Mouse (Mus musculus) layer of hippocampus, adult 2 months (tissue): ENCODE measurements at regions not wholly inside any gene's neighbourhood (a gene's known extent, or its start where the extent isn't known, plus 50 kb on each side); places are given as distances from the start of the nearest gene placed in this dataset.

ENCODE experiments used
- DNase-seq, 2 experiments: peaks; one replicate each; pipeline ENCODE4 v3.0.0; 2022; ENCODE audit warnings: low spot score in 2 of 2
- H3K27ac ChIP-seq: fragments of 200-600 bp; 2 replicates; pipeline ENCODE4 v1.8.1; 2022
- H3K4me3 ChIP-seq: fragments of 200-600 bp; 2 replicates; pipeline ENCODE4 v1.8.1; 2022; ENCODE audit warnings: mild to moderate bottlenecking
- CTCF ChIP-seq: fragments of 200-600 bp; conservative IDR thresholded peaks from 2 replicates; pipeline ENCODE4 v1.8.1; 2022; ENCODE audit warnings: antibody characterized with exemption, mild to moderate bottlenecking, moderate library complexity

- no peak for TF ChIP-seq CTCF
- no peak for DNase-seq
- no peak overlapping the region for H3K27ac ChIP-seq
- H3K4me3 ChIP-seq: no peak overlapping the region
Observed at GRCm38 (mm10) chr11:63299712-63300581, 171.2 kb downstream of the Pmp22 start.

DNA sequence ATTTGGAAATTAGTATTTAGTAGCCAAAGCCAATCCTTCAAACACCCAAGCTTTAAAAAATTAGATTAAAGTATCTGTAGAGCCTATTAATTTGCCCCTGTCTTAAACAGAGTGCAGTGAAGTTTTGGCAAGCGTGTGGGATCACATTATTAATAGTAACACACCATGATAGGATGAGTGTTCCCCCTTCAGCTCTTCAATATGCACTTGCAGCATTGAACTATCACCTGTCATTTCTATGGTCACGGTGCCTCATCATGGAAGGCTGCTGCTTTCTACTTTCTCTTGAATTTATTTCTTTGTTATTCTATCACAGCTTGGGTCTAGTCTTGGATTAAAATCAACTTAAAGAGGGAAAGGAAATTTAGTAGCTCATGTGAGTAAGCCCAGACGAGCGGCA, 196.4 kb downstream of the Pmp22 start:
- H3K27ac ChIP-seq: no peak overlapping the region

GRCm38 (mm10) chr11:63326864-63327263, 198.1 kb downstream of the Pmp22 start:
- no peak for DNase-seq
- no peak for TF ChIP-seq CTCF

More for the DNA sequence above, 196.4 kb downstream of the Pmp22 start:
- no peak for TF ChIP-seq CTCF
- H3K4me3 ChIP-seq: no peak overlapping the region
- DNase-seq: no peak

DNA sequence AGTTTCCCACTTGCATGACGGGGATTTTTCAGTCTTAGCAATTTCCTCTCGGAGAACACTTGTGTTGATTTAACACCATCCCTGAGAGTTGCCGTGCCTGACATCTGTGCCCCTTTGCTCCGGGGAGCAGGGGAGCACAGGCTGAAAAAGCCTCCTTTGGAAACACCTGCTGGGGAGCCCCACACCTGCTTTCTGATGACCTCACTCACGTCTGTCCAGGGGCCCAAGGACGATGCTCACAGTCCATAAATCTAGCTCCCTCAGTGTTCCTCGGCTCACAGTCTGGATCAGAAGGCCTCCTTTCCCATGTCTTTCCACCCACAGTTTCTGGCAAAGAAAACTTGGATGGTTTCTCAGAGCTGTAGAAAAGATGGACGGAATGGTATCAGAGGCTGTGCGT, 208.7 kb downstream of the Pmp22 start:
- H3K4me3 ChIP-seq: no peak overlapping the region
- DNase-seq: no peak
- no peak overlapping the region for H3K27ac ChIP-seq
- no peak for TF ChIP-seq CTCF

More at GRCm38 (mm10) chr11:63326864-63327263, 198.1 kb downstream of the Pmp22 start:
- H3K27ac ChIP-seq: no peak overlapping the region
- no peak overlapping the region for H3K4me3 ChIP-seq

- no peak overlapping the region for H3K4me3 ChIP-seq
- DNase-seq: no peak
- no peak overlapping the region for H3K27ac ChIP-seq
- TF ChIP-seq CTCF: no peak
Observed at GRCm38 (mm10) chr11:63338277-63338676, 209.5 kb downstream of the Pmp22 start.

DNA sequence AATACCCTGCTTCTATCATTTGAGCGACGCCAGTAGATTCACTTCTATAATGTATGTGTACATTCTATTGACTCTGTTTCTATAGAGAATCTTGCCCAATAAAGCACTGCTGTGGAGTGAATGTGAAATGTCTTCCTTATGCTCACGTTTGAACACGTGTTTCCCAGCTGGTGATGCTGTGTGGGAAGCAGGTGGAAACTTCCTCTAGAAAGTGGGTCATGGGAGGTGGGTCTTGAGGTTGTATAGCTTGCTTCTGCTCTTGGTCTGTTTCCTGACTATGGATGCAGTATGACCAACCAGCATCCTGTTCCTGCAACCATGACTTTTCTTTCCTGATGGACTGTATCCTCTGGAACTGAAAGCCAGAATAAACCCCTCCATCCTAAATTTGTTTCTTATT, 216.9 kb downstream of the Pmp22 start:
- no peak for TF ChIP-seq CTCF
- Histone ChIP-seq H3K4me3 (no peak overlapping the region), H3K27ac (no peak overlapping the region)
- DNase-seq: no peak

GRCm38 (mm10) chr11:63350123-63350696, 221.4 kb downstream of the Pmp22 start:
- DNase-seq: no peak
- H3K4me3 ChIP-seq: no peak overlapping the region
- TF ChIP-seq CTCF: no peak
- no peak overlapping the region for H3K27ac ChIP-seq

DNA sequence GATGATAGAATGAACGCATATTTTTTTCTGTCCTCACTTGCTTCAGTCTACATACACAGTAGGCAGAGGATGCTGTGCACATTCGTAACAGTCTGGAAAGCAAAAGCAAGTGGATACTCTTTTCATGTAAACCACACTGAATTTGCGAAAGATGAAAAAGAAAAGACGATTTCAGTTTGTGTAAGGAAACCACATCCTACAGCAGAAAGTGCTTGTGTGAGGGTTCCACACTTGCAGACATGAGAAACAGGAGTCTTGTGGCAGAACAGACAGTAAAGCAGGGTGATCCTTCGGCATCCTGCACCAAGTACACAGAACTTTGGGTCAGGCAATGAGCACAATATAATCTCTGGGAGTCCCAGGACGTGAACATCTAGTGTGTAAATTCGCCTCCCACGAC, 223.2 kb downstream of the Pmp22 start:
- no peak overlapping the region for H3K27ac ChIP-seq
- H3K4me3 ChIP-seq: no peak overlapping the region
- DNase-seq: no peak
- no peak for TF ChIP-seq CTCF

GRCm38 (mm10) chr11:63352990-63353389, 224.2 kb downstream of the Pmp22 start:
- TF ChIP-seq CTCF: no peak
- no peak for DNase-seq
- no peak overlapping the region for H3K4me3 ChIP-seq
- H3K27ac ChIP-seq: no peak overlapping the region

DNA sequence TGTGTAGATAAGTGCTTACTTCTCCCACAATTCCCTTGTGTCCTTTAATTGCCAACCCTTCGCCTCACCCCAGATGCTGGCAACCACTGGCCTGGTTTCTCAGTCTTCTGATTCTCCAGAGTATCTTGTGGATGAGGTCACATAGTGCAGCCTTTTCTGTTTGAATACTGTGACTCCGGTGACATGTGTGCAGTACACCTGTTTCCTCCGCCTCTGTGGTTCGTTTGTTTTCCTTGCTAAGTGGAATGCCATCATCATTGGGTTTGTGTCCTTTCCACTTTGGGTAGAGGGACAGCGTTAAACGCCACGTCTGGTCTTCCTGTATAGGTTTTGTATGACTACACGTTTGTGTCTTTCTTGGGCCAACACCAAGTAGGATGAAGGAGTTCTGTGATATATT, 224.9 kb downstream of the Pmp22 start:
- H3K4me3 ChIP-seq: no peak overlapping the region
- H3K27ac ChIP-seq: no peak overlapping the region
- no peak for DNase-seq
- TF ChIP-seq CTCF: no peak

- Histone ChIP-seq H3K27ac (no peak overlapping the region), H3K4me3 (no peak overlapping the region)
- DNase-seq: no peak
- no peak for TF ChIP-seq CTCF
Observed at GRCm38 (mm10) chr11:63357772-63358344, 229.1 kb downstream of the Pmp22 start.

DNA sequence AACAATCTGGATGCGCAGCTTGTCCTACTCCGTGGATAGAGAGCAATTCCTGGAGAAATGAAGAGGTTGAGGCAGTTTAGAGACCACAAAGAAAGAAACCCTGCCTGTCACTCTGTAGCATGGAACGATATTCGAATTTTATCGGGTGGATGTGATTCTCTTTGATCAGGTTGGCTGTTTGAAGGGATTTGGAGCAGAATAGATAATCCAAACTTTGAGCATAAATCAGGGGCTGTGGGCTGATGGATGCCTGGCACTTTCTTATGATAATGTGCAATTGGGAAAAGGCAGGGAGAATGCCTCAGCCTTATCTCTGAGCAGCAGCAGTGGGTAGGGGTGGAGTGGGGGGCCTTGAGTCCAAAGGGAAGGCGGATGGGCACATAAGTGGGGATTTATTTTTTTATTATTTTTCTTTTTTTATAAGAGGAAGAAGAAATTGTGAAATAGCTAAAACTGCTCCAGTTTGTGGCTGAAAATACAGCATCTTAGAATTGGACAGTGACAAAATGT, 239.0 kb downstream of the Pmp22 start:
- Histone ChIP-seq H3K4me3 (no peak overlapping the region), H3K27ac (no peak overlapping the region)
- no peak for DNase-seq
- no peak for TF ChIP-seq CTCF

DNA sequence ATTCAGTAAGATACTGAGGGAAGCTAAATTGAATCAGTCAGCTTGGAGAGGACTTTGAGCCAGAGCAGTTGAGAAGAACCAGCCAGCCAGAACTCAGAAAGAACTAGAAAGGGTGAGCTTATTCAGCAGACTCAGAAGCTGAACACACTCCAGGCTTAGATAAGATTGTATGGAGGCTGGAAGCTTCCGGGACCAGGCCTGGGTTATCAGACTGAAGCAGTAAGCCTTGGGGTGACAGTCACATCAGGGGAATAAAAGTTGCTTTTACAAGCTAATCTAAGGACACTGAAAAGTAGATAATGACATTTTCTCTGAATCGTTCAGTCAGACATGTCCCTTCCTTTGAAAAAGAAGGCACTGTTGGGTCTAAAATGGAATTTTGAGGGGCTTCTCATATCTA, 240.7 kb downstream of the Pmp22 start:
- no peak overlapping the region for H3K27ac ChIP-seq
- TF ChIP-seq CTCF: no peak
- H3K4me3 ChIP-seq: no peak overlapping the region
- no peak for DNase-seq

- no peak for DNase-seq
- TF ChIP-seq CTCF: no peak
- H3K4me3 ChIP-seq: no peak overlapping the region
- H3K27ac ChIP-seq: no peak overlapping the region
Observed at GRCm38 (mm10) chr11:63376311-63376710, 247.5 kb downstream of the Pmp22 start.
